Mouse (Mus musculus) MEL (cell line): ENCODE results near the gene Pip5k1b.

Experiments
- CTCF ChIP-seq, 3 experiments: IDR thresholded peaks in 2 of 3; conservative IDR thresholded peaks in 1 of 3; 2 replicates each; pipeline ENCODE4 v1.5.1; 2011 to 2012; ENCODE audit warnings: low read length in 3 of 3, low read depth in 2 of 3, mild to moderate bottlenecking in 2 of 3, improper control_type of control experiment in 1 of 3, inconsistent platforms in 1 of 3, mixed read lengths in 1 of 3, moderate library complexity in 1 of 3; ENCODE audit not compliant: control insufficient read depth in 1 of 3, insufficient read depth in 1 of 3, poor library complexity in 1 of 3, severe bottlenecking in 1 of 3
- ETS1 ChIP-seq: IDR thresholded peaks from 2 replicates; pipeline ENCODE4 v1.6.1; 2012; ENCODE audit warnings: low read depth, mild to moderate bottlenecking, inconsistent platforms, low read length, improper control_type of control experiment, moderate library complexity
- GABPA ChIP-seq: IDR thresholded peaks from 2 replicates; pipeline ENCODE4 v1.6.1; 2012; ENCODE audit warnings: low read depth, mild to moderate bottlenecking, inconsistent platforms, low read length, improper control_type of control experiment, moderate library complexity
- POLR2A ChIP-seq, 2 experiments: IDR thresholded peaks; 2 replicates each; pipeline ENCODE4 v1.6.1; 2011 to 2012; ENCODE audit warnings: low read length in 2 of 2, mild to moderate bottlenecking in 2 of 2, control low read depth in 1 of 2, improper control_type of control experiment in 1 of 2, low read depth in 1 of 2, moderate library complexity in 1 of 2; ENCODE audit not compliant: control insufficient read depth in 1 of 2, insufficient read depth in 1 of 2, poor library complexity in 1 of 2
- USF2 ChIP-seq, 2 experiments: IDR thresholded peaks; 2 replicates each; pipeline ENCODE4 v1.6.1; 2011 to 2012; ENCODE audit warnings: improper control_type of control experiment in 2 of 2, low read length in 2 of 2, borderline replicate concordance in 1 of 2, inconsistent platforms in 1 of 2, low read depth in 1 of 2, mild to moderate bottlenecking in 1 of 2; ENCODE audit not compliant: insufficient read depth in 1 of 2

DNA sequence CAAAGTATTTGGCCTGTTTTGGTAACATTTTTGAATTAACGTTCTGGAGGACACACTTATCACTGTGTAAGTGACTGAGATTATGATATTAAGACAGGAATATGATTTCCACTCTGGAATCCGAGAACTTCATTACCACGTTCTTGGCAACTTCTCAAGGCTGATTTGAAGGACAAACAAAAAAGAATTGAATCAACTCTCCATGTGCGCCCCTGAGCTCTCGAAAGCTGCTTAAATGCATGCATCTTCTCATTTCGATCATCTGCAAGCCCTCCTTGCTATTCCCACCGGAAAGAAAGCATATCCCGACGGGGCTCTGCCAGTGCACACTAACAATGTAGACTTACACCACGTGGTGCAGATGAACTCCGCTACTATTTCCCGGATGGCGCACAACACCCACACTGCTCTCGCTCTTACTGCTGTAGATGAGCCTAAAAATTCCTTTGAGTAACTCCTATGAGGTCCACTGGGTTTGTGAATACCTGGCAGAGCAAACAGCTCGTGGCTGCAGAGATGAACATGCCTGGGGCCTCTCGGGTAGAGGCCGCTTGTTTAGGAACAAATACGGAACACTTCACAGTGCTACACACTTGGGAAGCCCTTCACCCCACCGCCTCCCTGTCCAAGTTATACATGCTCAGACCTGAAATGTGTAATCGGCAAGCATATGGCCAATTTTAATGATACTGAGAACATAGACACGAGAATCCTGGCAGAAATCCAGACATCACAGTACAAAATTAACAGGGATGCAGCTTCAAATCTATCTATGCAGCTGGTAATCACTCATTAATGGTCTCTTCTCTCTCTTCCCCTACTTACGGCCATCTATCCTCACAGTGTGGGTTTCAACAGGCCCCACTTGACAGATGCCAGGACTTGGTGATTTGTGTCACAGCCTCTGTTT, 168.5 kb downstream of the Pip5k1b start:
- TF ChIP-seq GABPA (no peak), ETS1 (no peak), CTCF (IDR thresholded peaks at IDR 0.05 in 2 of 3, conservative IDR thresholded peaks at IDR 0.05 in 1 of 3; ENCODE audit: control insufficient read depth in 1 of 3, insufficient read depth in 1 of 3, low read depth in 2 of 3, low read length in 3 of 3, poor library complexity in 1 of 3, severe bottlenecking in 1 of 3) (no peak), USF2 (IDR thresholded peaks at IDR 0.05; ENCODE audit: borderline replicate concordance in 1 of 2, insufficient read depth in 1 of 2, low read depth in 1 of 2, low read length in 2 of 2) (no peak), POLR2A (IDR thresholded peaks at IDR 0.05; ENCODE audit: control insufficient read depth in 1 of 2, insufficient read depth in 1 of 2, low read depth in 1 of 2, low read length in 2 of 2, poor library complexity in 1 of 2) (no peak)
